Mouse (Mus musculus): ENCODE measurements around the gene Fkbp10. TPM values are rescaled to one million over a fixed set of nuclear protein-coding genes. Genes with fewer than 3 reads are reported as not detected.
A peak's percentile ranks its signal among the peaks of the same experiment; 100 is the strongest.

Gene Fkbp10
- polyA plus RNA-seq, 1 experiment from 2014 or later: 89.3 TPM

DNA sequence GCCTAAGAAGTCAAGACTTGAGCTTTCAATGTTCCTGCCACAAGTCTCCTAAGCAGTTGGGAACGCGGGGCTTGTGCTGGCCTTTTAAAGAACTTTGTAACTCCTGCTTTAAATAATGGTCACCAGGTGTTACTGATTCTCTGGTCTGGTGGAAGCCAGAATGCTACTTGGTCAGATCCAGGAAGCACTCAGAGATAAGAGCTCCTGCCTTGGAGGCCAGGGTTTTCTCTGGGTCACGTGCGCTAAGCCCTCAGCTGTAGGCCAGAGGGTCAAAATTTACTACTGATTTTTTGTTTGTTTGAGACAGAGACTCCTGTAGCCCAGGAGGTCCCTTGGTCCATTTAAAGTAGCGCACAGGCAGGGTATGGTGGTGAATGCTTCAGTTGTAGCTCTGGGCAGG, 16.5 kb downstream of the Fkbp10 start:
- Histone ChIP-seq H3K9me3 (replicated peaks; ENCODE audit: control insufficient read depth, low read length) (no peaks in the 10 kb centered on the region), H3K36me3 (ENCODE audit: control insufficient read depth, insufficient read depth, low read length) (peaks cover 25% of the 10 kb centered on the region), H3K27ac (ENCODE audit: low read depth, low read length) (no peak overlapping the region), H3K4me3 (ENCODE audit: low read depth, low read length) (no peak overlapping the region), H3K4me2 (no peak overlapping the region), H3K27me3 (ENCODE audit: control insufficient read depth, insufficient read depth, low read length) (no peaks in the 10 kb centered on the region), H3K9ac (ENCODE audit: low read depth, low read length) (no peak overlapping the region), H3K4me1 (ENCODE audit: control insufficient read depth, insufficient read depth, low read length) (peaks cover 14% of the 10 kb centered on the region)
- ATAC-seq (replicated peaks; ENCODE audit: insufficient number of reproducible peaks, low FRiP score, low TSS enrichment): no peak
- 72% methylated on average over 5 of the region's 5 CpGs for WGBS (ENCODE audit: insufficient replicate concordance)

GRCm38 (mm10) chr11:100435678-100436246, 20.3 kb downstream of the Fkbp10 start:
- no peak for ATAC-seq (replicated peaks; ENCODE audit: insufficient number of reproducible peaks, low FRiP score, low TSS enrichment)

DNA sequence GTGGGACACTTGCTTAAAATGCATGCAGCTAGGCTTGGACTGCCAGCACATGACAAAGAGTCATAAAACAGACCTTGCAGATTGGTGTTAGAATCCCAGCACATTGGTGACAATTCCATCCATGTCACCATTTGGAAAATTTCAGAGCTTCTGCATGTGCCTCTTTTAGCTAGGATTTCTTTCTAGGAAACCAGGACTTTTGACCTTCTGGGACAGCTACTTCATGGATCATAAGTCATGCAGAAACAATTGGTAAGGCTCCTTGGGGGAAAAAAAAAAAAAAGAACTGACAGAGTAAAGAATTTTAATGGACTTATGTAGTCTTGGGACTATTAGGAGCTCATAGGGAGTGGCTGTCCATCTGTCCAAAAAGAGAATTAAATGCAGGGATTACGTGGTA, 22.4 kb downstream of the Fkbp10 start:
- WGBS (ENCODE audit: insufficient replicate concordance): 80% methylated on average over 1 of the region's 1 CpGs
- no peak overlapping the region for H3K4me2 ChIP-seq
- peaks cover 8% of the 10 kb centered on the region for H3K4me1 ChIP-seq (ENCODE audit: control insufficient read depth, insufficient read depth, low read length)
- no peaks in the 10 kb centered on the region for H3K27me3 ChIP-seq (ENCODE audit: control insufficient read depth, insufficient read depth, low read length)
- no peak for ATAC-seq (replicated peaks; ENCODE audit: insufficient number of reproducible peaks, low FRiP score, low TSS enrichment)
- H3K36me3 ChIP-seq (ENCODE audit: control insufficient read depth, insufficient read depth, low read length): peaks cover 20% of the 10 kb centered on the region
- H3K27ac ChIP-seq (ENCODE audit: low read depth, low read length): no peak overlapping the region
- H3K9ac ChIP-seq (ENCODE audit: low read depth, low read length): no peak overlapping the region
- no peaks in the 10 kb centered on the region for H3K9me3 ChIP-seq (replicated peaks; ENCODE audit: control insufficient read depth, low read length)
- H3K4me3 ChIP-seq (ENCODE audit: low read depth, low read length): no peak overlapping the region

More at GRCm38 (mm10) chr11:100435678-100436246, 20.3 kb downstream of the Fkbp10 start:
- WGBS (ENCODE audit: insufficient replicate concordance): 85% methylated on average over 9 of the region's 9 CpGs
- Histone ChIP-seq H3K4me1 (ENCODE audit: control insufficient read depth, insufficient read depth, low read length) (peaks cover 12% of the 10 kb centered on the region), H3K36me3 (ENCODE audit: control insufficient read depth, insufficient read depth, low read length) (peaks cover 25% of the 10 kb centered on the region), H3K27me3 (ENCODE audit: control insufficient read depth, insufficient read depth, low read length) (no peaks in the 10 kb centered on the region), H3K4me2 (no peak overlapping the region), H3K27ac (ENCODE audit: low read depth, low read length) (no peak overlapping the region), H3K4me3 (ENCODE audit: low read depth, low read length) (no peak overlapping the region), H3K9me3 (replicated peaks; ENCODE audit: control insufficient read depth, low read length) (no peaks in the 10 kb centered on the region), H3K9ac (ENCODE audit: low read depth, low read length) (no peak overlapping the region)

DNA sequence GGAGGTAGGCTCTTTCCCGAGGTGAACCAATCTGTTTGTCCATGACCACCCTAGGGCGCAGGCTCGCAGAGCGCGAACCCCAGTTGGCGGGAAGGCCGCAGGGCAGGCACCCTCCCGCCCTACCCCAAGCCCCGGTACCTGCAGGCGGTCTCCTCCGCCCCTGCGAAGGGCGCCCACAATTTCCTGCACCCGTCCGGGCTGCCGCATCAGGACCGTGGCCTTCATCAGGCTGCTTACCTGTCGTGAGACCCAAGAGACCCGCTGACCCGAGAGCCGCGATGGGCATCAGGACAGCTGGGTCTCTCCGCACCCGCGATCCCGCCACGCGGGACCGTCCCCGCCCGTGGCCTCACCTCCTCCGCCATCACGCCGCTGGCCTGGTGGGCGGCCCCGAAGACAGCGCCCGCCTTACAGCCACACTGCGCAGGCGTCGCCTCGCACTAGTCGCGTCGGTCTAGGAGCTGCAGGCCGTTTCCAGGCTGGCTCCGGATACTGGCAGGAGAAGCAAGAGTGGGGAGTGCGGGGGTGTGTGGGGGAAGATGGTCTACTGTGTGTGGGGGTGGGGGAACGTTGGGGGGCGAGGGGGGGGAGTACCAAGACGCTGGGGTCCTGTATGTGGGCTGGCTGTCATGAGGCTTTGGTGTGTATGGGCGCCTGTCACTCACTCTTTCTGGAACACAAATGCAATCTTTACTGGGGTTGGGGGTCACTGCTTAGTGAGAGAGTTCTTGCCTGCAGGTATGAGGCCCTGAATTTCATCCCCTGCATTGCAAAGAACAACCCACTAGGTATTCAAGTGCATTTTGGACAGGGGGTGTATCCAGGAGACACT, 25.4 kb downstream of the Fkbp10 start:
- peak overlapping the region; percentile 77 for H3K9ac ChIP-seq (ENCODE audit: low read depth, low read length)
- H3K27ac ChIP-seq (ENCODE audit: low read depth, low read length): 0 out of 2 replicates have a peak overlapping the region, but pooled peaks have one; percentile 8
- H3K4me1 ChIP-seq (ENCODE audit: control insufficient read depth, insufficient read depth, low read length): peaks cover 8% of the 10 kb centered on the region
- H3K4me2 ChIP-seq: peak overlapping the region; percentile 67
- H3K4me3 ChIP-seq (ENCODE audit: low read depth, low read length): peak overlapping the region; percentile 66
- no peaks in the 10 kb centered on the region for H3K27me3 ChIP-seq (ENCODE audit: control insufficient read depth, insufficient read depth, low read length)
- peak; percentile 90 for ATAC-seq (replicated peaks; ENCODE audit: insufficient number of reproducible peaks, low FRiP score, low TSS enrichment)
- no peaks in the 10 kb centered on the region for H3K9me3 ChIP-seq (replicated peaks; ENCODE audit: control insufficient read depth, low read length)
- 2% methylated on average over 52 of the region's 52 CpGs for WGBS (ENCODE audit: insufficient replicate concordance)
- peaks cover 14% of the 10 kb centered on the region for H3K36me3 ChIP-seq (ENCODE audit: control insufficient read depth, insufficient read depth, low read length)

- Histone ChIP-seq H3K4me3 (ENCODE audit: low read depth, low read length) (peak within 1 kb of the TSS; percentile 66), H3K4me2 (peak within 1 kb of the TSS; percentile 67), H3K36me3 (ENCODE audit: control insufficient read depth, insufficient read depth, low read length) (peaks cover 9% of the 10 kb centered on the region), H3K4me1 (ENCODE audit: control insufficient read depth, insufficient read depth, low read length) (peaks cover 8% of the 10 kb centered on the region), H3K9me3 (replicated peaks; ENCODE audit: control insufficient read depth, low read length) (no peaks in the 10 kb centered on the region), H3K27me3 (ENCODE audit: control insufficient read depth, insufficient read depth, low read length) (no peaks in the 10 kb centered on the region), H3K9ac (ENCODE audit: low read depth, low read length) (peak within 1 kb of the TSS; percentile 77), H3K27ac (ENCODE audit: low read depth, low read length) (0 out of 2 replicates have a peak within 1 kb of the TSS, but pooled peaks have one; percentile 8)
- WGBS (ENCODE audit: insufficient replicate concordance): 77% methylated on average over 8 of the region's 8 CpGs
- no peak for ATAC-seq (replicated peaks; ENCODE audit: insufficient number of reproducible peaks, low FRiP score, low TSS enrichment)
Observed at GRCm38 (mm10) chr11:100441797-100442196, 26.3 kb downstream of the Fkbp10 start, which contains the start of the genes Nt5c3b and Klhl10. Gene Nt5c3b, minus strand, starts transcription at chr11:100441808. Gene Klhl10, plus strand, starts transcription at chr11:100441917.

DNA sequence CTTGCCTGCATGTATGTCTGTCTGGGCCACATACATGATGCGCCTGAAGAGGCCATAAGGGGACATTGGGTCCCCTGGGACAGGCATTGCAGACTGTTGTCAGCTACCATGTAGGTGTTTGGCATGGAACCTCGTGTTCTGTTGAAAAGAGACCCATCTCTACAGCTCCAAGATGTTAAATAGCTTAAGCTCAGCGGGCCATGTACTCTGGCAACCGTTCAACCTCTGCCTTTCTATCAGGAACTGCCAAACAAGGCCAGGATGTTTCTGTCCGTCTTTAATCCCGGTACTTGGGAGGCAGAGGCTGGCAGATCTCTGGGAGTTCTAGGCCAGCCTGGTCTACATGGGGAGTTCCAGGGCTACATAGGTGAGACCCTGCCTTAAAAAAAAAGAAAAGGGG, 27.1 kb downstream of the Fkbp10 start:
- 87% methylated on average over 6 of the region's 6 CpGs for WGBS (ENCODE audit: insufficient replicate concordance)
- no peak overlapping the region for H3K4me3 ChIP-seq (ENCODE audit: low read depth, low read length)
- no peak for ATAC-seq (replicated peaks; ENCODE audit: insufficient number of reproducible peaks, low FRiP score, low TSS enrichment)
- H3K9ac ChIP-seq (ENCODE audit: low read depth, low read length): no peak overlapping the region
- peaks cover 8% of the 10 kb centered on the region for H3K4me1 ChIP-seq (ENCODE audit: control insufficient read depth, insufficient read depth, low read length)
- peaks cover 3% of the 10 kb centered on the region; the same call in 1 of the 2 replicates for H3K36me3 ChIP-seq (ENCODE audit: control insufficient read depth, insufficient read depth, low read length)
- no peak overlapping the region for H3K27ac ChIP-seq (ENCODE audit: low read depth, low read length)
- no peak overlapping the region for H3K4me2 ChIP-seq
- H3K27me3 ChIP-seq (ENCODE audit: control insufficient read depth, insufficient read depth, low read length): no peaks in the 10 kb centered on the region
- no peaks in the 10 kb centered on the region for H3K9me3 ChIP-seq (replicated peaks; ENCODE audit: control insufficient read depth, low read length)

DNA sequence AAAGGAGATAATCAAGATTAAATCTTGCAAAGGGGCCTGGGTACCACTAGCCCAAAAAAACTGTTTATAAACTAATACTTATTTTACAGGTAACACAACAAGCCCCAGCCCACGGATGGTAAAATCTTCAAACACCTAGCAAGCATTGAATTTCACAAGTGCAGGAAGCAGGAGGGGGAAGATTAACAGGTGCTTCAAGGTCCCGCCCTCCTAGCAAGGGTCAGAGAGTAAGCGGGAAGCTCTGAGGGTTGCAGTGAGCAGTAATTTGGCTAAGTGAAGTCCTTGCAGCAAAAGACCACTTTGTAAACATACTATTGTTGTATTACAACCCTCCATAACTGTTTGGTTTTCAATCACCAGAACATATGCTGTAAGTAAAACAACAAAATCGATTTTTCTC, 41.8 kb downstream of the Fkbp10 start:
- Histone ChIP-seq H3K4me2 (no peak overlapping the region), H3K36me3 (ENCODE audit: control insufficient read depth, insufficient read depth, low read length) (peaks cover 5% of the 10 kb centered on the region), H3K9me3 (replicated peaks; ENCODE audit: control insufficient read depth, low read length) (no peaks in the 10 kb centered on the region), H3K27ac (ENCODE audit: low read depth, low read length) (no peak overlapping the region), H3K27me3 (ENCODE audit: control insufficient read depth, insufficient read depth, low read length) (no peaks in the 10 kb centered on the region), H3K4me1 (ENCODE audit: control insufficient read depth, insufficient read depth, low read length) (no peaks in the 10 kb centered on the region), H3K4me3 (ENCODE audit: low read depth, low read length) (no peak overlapping the region), H3K9ac (ENCODE audit: low read depth, low read length) (no peak overlapping the region)
- WGBS (ENCODE audit: insufficient replicate concordance): 69% methylated on average over 4 of the region's 4 CpGs
- ATAC-seq (replicated peaks; ENCODE audit: insufficient number of reproducible peaks, low FRiP score, low TSS enrichment): no peak

- Histone ChIP-seq H3K27ac (ENCODE audit: low read depth, low read length) (no peak overlapping the region), H3K4me1 (ENCODE audit: control insufficient read depth, insufficient read depth, low read length) (no peaks in the 10 kb centered on the region), H3K27me3 (ENCODE audit: control insufficient read depth, insufficient read depth, low read length) (no peaks in the 10 kb centered on the region), H3K9ac (ENCODE audit: low read depth, low read length) (no peak overlapping the region), H3K36me3 (ENCODE audit: control insufficient read depth, insufficient read depth, low read length) (peaks cover 5% of the 10 kb centered on the region), H3K4me3 (ENCODE audit: low read depth, low read length) (no peak overlapping the region), H3K9me3 (replicated peaks; ENCODE audit: control insufficient read depth, low read length) (no peaks in the 10 kb centered on the region), H3K4me2 (no peak overlapping the region)
- ATAC-seq (replicated peaks; ENCODE audit: insufficient number of reproducible peaks, low FRiP score, low TSS enrichment): no peak
- WGBS (ENCODE audit: insufficient replicate concordance): 85% methylated on average over 5 of the region's 5 CpGs
Observed at GRCm38 (mm10) chr11:100457711-100458110, 42.2 kb downstream of the Fkbp10 start.
